Mouse (Mus musculus): Measurements from ENCODE around the gene Plcg1. TPM values are rescaled to one million over a fixed set of nuclear protein-coding genes. Genes with fewer than 3 reads are reported as not detected.

Plcg1 gene
- polyA plus RNA-seq, 1 experiment: 237 TPM

DNA sequence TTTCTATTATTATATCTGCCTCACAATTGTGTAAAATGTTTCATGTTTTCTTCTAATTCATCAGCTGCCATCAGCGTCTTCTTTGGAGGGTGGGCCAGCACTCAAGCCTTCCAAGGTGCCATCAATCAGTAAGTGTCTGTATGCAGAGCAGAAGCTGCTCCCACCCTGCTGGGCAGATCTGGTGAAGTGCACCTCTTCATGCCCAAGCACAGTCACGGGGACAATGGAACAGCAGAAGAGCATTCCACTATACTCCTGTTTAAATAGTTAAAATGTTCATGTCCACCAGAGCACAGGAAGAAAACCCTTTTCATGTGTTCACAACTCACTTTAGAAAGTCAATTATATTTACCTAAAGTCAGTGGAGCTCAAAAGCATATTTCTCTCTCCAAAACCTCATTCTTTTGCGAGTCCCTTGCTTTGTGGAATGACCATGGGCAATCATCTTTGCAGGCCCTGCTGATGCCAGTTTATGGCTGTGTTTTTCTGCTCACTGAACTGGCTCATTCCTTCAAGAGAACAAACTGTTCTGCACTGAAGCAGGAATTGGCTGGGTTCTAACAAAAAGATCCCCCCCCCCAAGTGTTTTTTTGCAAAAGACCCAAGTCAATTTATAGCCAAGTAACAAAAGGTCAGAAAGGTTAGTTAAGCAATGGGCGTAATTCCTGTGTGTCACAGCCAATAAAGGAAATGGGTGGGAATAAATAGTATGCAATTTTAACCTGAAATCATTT, 73.9 kb downstream of the Plcg1 start:
- no peak for DNase-seq
- H3K27me3 ChIP-seq (ENCODE audit: control insufficient read depth, insufficient read depth, low read length): no peaks in the 10 kb centered on the region
- H3K36me3 ChIP-seq (ENCODE audit: control insufficient read depth, insufficient read depth, low read length): no peaks in the 10 kb centered on the region
- TF ChIP-seq CTCF (IDR thresholded peaks at IDR 0.05; ENCODE audit: borderline replicate concordance, control insufficient read depth, extremely low read depth, insufficient read depth, low read length, poor library complexity): no peak
- no peak for TF ChIP-seq POLR2A (IDR thresholded peaks at IDR 0.05; ENCODE audit: control insufficient read depth, extremely low read depth, insufficient read depth, low read length, poor library complexity)
- 94% methylated on average over 4 of the region's 4 CpGs for WGBS
- no peak overlapping the region for H3K27ac ChIP-seq (ENCODE audit: control insufficient read depth, insufficient read depth, low read length)
- H3K4me1 ChIP-seq (replicated peaks; ENCODE audit: control insufficient read depth, insufficient read depth, low read length): no peaks in the 10 kb centered on the region
- no peak overlapping the region for H3K4me3 ChIP-seq (ENCODE audit: control insufficient read depth, insufficient read depth, low read length)

DNA sequence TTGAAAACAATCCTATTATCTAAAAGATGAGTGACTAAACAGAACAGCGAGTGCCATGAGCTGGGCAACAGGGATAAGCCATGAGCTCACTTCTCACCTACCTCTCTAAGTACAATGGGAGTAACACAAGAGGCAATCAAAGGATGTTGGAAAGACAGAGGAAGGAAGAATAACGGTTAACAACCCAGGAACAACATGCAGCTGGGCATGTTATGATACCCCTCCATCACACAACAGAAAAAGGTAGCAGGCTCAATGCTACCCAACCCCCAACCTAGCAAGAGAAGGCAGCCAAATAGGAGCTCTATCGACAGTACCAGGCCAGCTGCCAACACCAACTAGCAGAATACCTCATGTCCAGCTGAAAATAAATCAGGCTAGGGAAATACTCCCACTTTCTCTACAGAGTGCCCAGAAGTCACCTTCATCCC, 75.0 kb downstream of the Plcg1 start:
- Histone ChIP-seq H3K27ac (ENCODE audit: control insufficient read depth, insufficient read depth, low read length) (no peak overlapping the region), H3K27me3 (ENCODE audit: control insufficient read depth, insufficient read depth, low read length) (no peaks in the 10 kb centered on the region), H3K36me3 (ENCODE audit: control insufficient read depth, insufficient read depth, low read length) (no peaks in the 10 kb centered on the region), H3K4me3 (ENCODE audit: control insufficient read depth, insufficient read depth, low read length) (no peak overlapping the region), H3K4me1 (replicated peaks; ENCODE audit: control insufficient read depth, insufficient read depth, low read length) (no peaks in the 10 kb centered on the region)
- WGBS: 86% methylated on average over 3 of the region's 3 CpGs
- DNase-seq: no peak
- no peak for TF ChIP-seq POLR2A (IDR thresholded peaks at IDR 0.05; ENCODE audit: control insufficient read depth, extremely low read depth, insufficient read depth, low read length, poor library complexity)
- no peak for TF ChIP-seq CTCF (IDR thresholded peaks at IDR 0.05; ENCODE audit: borderline replicate concordance, control insufficient read depth, extremely low read depth, insufficient read depth, low read length, poor library complexity)

DNA sequence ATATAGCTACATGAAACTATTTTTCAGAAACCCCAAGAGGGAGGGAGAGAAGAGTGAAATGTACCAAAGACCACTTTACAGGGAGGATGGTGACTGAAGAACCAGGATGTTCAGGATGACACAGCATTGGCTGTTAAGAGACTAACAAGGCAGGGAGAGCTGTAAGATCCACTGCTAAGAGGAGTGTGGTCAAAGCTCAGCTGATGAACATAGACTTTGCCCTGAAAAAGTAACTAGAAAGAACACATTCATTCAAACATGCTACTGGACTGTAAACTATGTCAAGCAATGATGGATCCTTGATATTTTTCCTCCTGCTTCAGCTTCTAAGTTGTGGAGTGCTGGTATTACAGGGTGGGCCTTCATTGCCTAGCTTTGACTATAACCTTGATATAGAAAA, 79.3 kb downstream of the Plcg1 start:
- H3K27ac ChIP-seq (ENCODE audit: control insufficient read depth, insufficient read depth, low read length): no peak overlapping the region
- no peak for TF ChIP-seq POLR2A (IDR thresholded peaks at IDR 0.05; ENCODE audit: control insufficient read depth, extremely low read depth, insufficient read depth, low read length, poor library complexity)
- no peak for TF ChIP-seq CTCF (IDR thresholded peaks at IDR 0.05; ENCODE audit: borderline replicate concordance, control insufficient read depth, extremely low read depth, insufficient read depth, low read length, poor library complexity)
- H3K36me3 ChIP-seq (ENCODE audit: control insufficient read depth, insufficient read depth, low read length): no peaks in the 10 kb centered on the region
- no peaks in the 10 kb centered on the region for H3K4me1 ChIP-seq (replicated peaks; ENCODE audit: control insufficient read depth, insufficient read depth, low read length)
- no peak for DNase-seq
- no peak overlapping the region for H3K4me3 ChIP-seq (ENCODE audit: control insufficient read depth, insufficient read depth, low read length)
- H3K27me3 ChIP-seq (ENCODE audit: control insufficient read depth, insufficient read depth, low read length): no peaks in the 10 kb centered on the region

DNA sequence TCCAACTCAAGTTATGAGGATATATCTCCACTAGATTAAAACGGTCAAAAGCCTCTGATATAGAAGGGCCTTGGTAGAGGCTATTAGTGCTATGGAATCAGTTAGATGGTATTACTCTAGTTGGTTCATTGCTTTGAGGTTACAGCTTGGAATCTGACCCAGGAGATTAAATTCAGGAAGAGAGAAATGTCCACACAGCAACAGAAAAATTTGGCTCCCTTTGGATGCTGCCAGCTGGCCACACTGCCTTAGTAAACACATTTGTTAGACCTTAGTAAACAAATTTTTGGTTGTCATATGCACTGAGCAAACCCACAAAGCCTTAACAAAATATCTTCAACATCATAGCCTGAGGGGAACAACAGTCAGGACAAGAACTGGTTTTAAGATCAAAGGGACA, 79.7 kb downstream of the Plcg1 start:
- no peaks in the 10 kb centered on the region for H3K4me1 ChIP-seq (replicated peaks; ENCODE audit: control insufficient read depth, insufficient read depth, low read length)
- TF ChIP-seq CTCF (IDR thresholded peaks at IDR 0.05; ENCODE audit: borderline replicate concordance, control insufficient read depth, extremely low read depth, insufficient read depth, low read length, poor library complexity): no peak
- no peaks in the 10 kb centered on the region for H3K36me3 ChIP-seq (ENCODE audit: control insufficient read depth, insufficient read depth, low read length)
- DNase-seq: no peak
- WGBS: 95% methylated on average over 1 of the region's 1 CpGs
- no peaks in the 10 kb centered on the region for H3K27me3 ChIP-seq (ENCODE audit: control insufficient read depth, insufficient read depth, low read length)
- H3K4me3 ChIP-seq (ENCODE audit: control insufficient read depth, insufficient read depth, low read length): no peak overlapping the region
- no peak overlapping the region for H3K27ac ChIP-seq (ENCODE audit: control insufficient read depth, insufficient read depth, low read length)

Other genes with a start within 250 kb of the Plcg1 start
- gene Top1, start 85.4 kb upstream of the Plcg1 start, polyA plus RNA-seq (2012; rRNA removed): 21.2 and 30.2 TPM in 2 replicates
- gene Zhx3, start 141.7 kb downstream of the Plcg1 start, polyA plus RNA-seq (2012; rRNA removed): 7.8 and 9.1 TPM in 2 replicates
- 1.8 and 2.5 TPM in 2 replicates for gene Lpin3, start 149.4 kb downstream of the Plcg1 start, polyA plus RNA-seq (2012; rRNA removed)
- 0.11 and 0.14 TPM in 2 replicates for gene Emilin3, start 181.0 kb downstream of the Plcg1 start, polyA plus RNA-seq (2012; rRNA removed)

Measured in thymus, adult 2 months (tissue).